Mouse (Mus musculus) cerebellum, adult 11 months (tissue): ENCODE measurements at regions not wholly inside any gene's neighbourhood (a gene's known extent, or its start where the extent isn't known, plus 50 kb on each side); places are given as distances from the start of the nearest gene placed in this dataset.

Source experiments
- DNase-seq: peaks from one replicate; pipeline ENCODE4 v3.0.0; 2022

GRCm38 (mm10) chr17:51526881-51527280 is 306.2 kb downstream of the Satb1 start:
- no peak for DNase-seq

GRCm38 (mm10) chr17:51526464-51526863 is 306.6 kb downstream of the Satb1 start:
- no peak for DNase-seq

GRCm38 (mm10) chr17:51526021-51526420 is 307.1 kb downstream of the Satb1 start:
- no peak for DNase-seq

GRCm38 (mm10) chr17:51525219-51525618 is 307.9 kb downstream of the Satb1 start:
- DNase-seq = no peak

- DNase-seq = no peak
Measured at GRCm38 (mm10) chr17:51511917-51512316, 321.2 kb downstream of the Satb1 start.

- DNase-seq = no peak
Measured at GRCm38 (mm10) chr17:51500751-51501150, 321.6 kb upstream of the Tbc1d5 start.

GRCm38 (mm10) chr17:51499541-51499940 is 320.4 kb upstream of the Tbc1d5 start:
- DNase-seq = no peak

- DNase-seq = no peak
Measured at GRCm38 (mm10) chr17:51495038-51495437, 315.9 kb upstream of the Tbc1d5 start.

- DNase-seq = no peak
Measured at GRCm38 (mm10) chr17:51489386-51489785, 310.2 kb upstream of the Tbc1d5 start.

GRCm38 (mm10) chr17:51487918-51488445 is 308.8 kb upstream of the Tbc1d5 start:
- DNase-seq = no peak

- no peak for DNase-seq
Measured at GRCm38 (mm10) chr17:51477810-51478209, 298.7 kb upstream of the Tbc1d5 start.

- DNase-seq = no peak
Measured at GRCm38 (mm10) chr17:51477404-51477803, 298.3 kb upstream of the Tbc1d5 start.

- no peak for DNase-seq
Measured at GRCm38 (mm10) chr17:51462137-51462880, 283.2 kb upstream of the Tbc1d5 start.

GRCm38 (mm10) chr17:51461248-51461647 is 282.1 kb upstream of the Tbc1d5 start:
- DNase-seq = no peak

- no peak for DNase-seq
Measured at GRCm38 (mm10) chr17:51459119-51459518, 280.0 kb upstream of the Tbc1d5 start.

GRCm38 (mm10) chr17:51415746-51416145 is 236.6 kb upstream of the Tbc1d5 start:
- no peak for DNase-seq

GRCm38 (mm10) chr17:51414304-51414703 is 235.2 kb upstream of the Tbc1d5 start:
- no peak for DNase-seq

GRCm38 (mm10) chr17:51413741-51414140 is 234.6 kb upstream of the Tbc1d5 start:
- no peak for DNase-seq

GRCm38 (mm10) chr17:51411545-51412094 is 232.5 kb upstream of the Tbc1d5 start:
- DNase-seq = no peak

GRCm38 (mm10) chr17:51408894-51409293 is 229.7 kb upstream of the Tbc1d5 start:
- no peak for DNase-seq

GRCm38 (mm10) chr17:51408367-51408766 is 229.2 kb upstream of the Tbc1d5 start:
- no peak for DNase-seq

GRCm38 (mm10) chr17:51407046-51407445 is 227.9 kb upstream of the Tbc1d5 start:
- no peak for DNase-seq

- no peak for DNase-seq
Measured at GRCm38 (mm10) chr17:51405059-51405458, 225.9 kb upstream of the Tbc1d5 start.

GRCm38 (mm10) chr17:51397973-51398372 is 218.8 kb upstream of the Tbc1d5 start:
- no peak for DNase-seq
